Mouse (Mus musculus) MEL (cell line): Measurements from ENCODE around the gene Asgr2. TPM values are rescaled to one million over a fixed set of nuclear protein-coding genes. Genes with fewer than 3 reads are reported as not detected.

Source experiments
- polyA plus RNA-seq, 2 experiments: library from polyadenylated mRNA; stranded (reverse) in 1 of 2; unstranded in 1 of 2; fragments of >175 nt in 1 of 2; fragments of >200 nt in 1 of 2; gene quantifications; 2 replicates each; pipeline versions ENCODE4 v1.2.1 to v1.2.4; 2012; ENCODE audit warnings: low replicate concordance in 2 of 2, low read depth in 1 of 2; ENCODE audit not compliant: insufficient read length in 2 of 2, insufficient read depth in 1 of 2, missing spikeins in 1 of 2
- total RNA-seq: library from RNA; depleted of rRNA; stranded (reverse); fragments of 300-350 nt; gene quantifications from 2 replicates; pipeline ENCODE4 v1.2.3, GENCODE M21; 2012; rRNA removed

Asgr2 gene
- total and polyA plus RNA-seq, 3 experiments, result not detected

Other genes starting within 250 kb of the Asgr2 start
- 3.8 and 4.6 TPM in 2 replicates for gene Plscr3, start 246.3 kb upstream of the Asgr2 start, total RNA-seq
- gene Plscr3, start 246.3 kb upstream of the Asgr2 start, polyA plus RNA-seq, result 10 to 100 TPM in 1 of 2 experiments, not detected in 1; 26.0 TPM
- gene Tnk1, start 233.9 kb upstream of the Asgr2 start, total RNA-seq, result 0.13 and 0.35 TPM in 2 replicates
- gene Tnk1, start 233.9 kb upstream of the Asgr2 start, polyA plus RNA-seq, result under 1 TPM in 1 of 2 experiments, not detected in 1; 0.25 TPM
- not detected in 2 replicates for gene Tmem95, start 214.6 kb upstream of the Asgr2 start, total RNA-seq
- not detected for gene Tmem95, start 214.6 kb upstream of the Asgr2 start, polyA plus RNA-seq
- gene Kctd11, start 211.2 kb upstream of the Asgr2 start, total RNA-seq, result 0.19 and 0.26 TPM in 2 replicates
- under 1 TPM in 1 of 2 experiments, not detected in 1; 0.49 TPM for gene Kctd11, start 211.2 kb upstream of the Asgr2 start, polyA plus RNA-seq
- gene Acap1, start 197.1 kb upstream of the Asgr2 start, total RNA-seq, result 20.7 and 33.4 TPM in 2 replicates
- gene Acap1, start 197.1 kb upstream of the Asgr2 start, polyA plus RNA-seq, result 10 to 100 TPM in 1 of 2 experiments, not detected in 1; 42.2 TPM
- gene 2810408A11Rik, start 191.7 kb upstream of the Asgr2 start, total RNA-seq, result 0.69 and 0.81 TPM in 2 replicates
- gene 2810408A11Rik, start 191.7 kb upstream of the Asgr2 start, polyA plus RNA-seq, result 1 to 10 TPM in 1 of 2 experiments, not detected in 1; 1.3 TPM
- gene Neurl4, start 191.6 kb upstream of the Asgr2 start, total RNA-seq, result 47.3 and 58.0 TPM in 2 replicates
- 10 to 100 TPM in 1 of 2 experiments, not detected in 1; 50.9 TPM for gene Neurl4, start 191.6 kb upstream of the Asgr2 start, polyA plus RNA-seq
- 64.5 and 78.0 TPM in 2 replicates for gene Gps2, start 178.8 kb upstream of the Asgr2 start, total RNA-seq
- gene Gps2, start 178.8 kb upstream of the Asgr2 start, polyA plus RNA-seq, result 100 to 1,000 TPM in 1 of 2 experiments, not detected in 1; 113 TPM
- 1,428 and 1,539 TPM in 2 replicates for gene Eif5a, start 170.7 kb upstream of the Asgr2 start, total RNA-seq
- 1,000 to 10,000 TPM; 1,272 to 3,185 TPM for gene Eif5a, start 170.7 kb upstream of the Asgr2 start, polyA plus RNA-seq
- gene Ybx2, start 156.8 kb upstream of the Asgr2 start, total RNA-seq, result 0.33 and 0.50 TPM in 2 replicates
- under 1 TPM in 1 of 2 experiments, not detected in 1; 0.92 TPM for gene Ybx2, start 156.8 kb upstream of the Asgr2 start, polyA plus RNA-seq
- 0.12 TPM in 1 of 2 replicates, not detected in the other for gene Slc2a4, start 144.5 kb upstream of the Asgr2 start, total RNA-seq
- under 1 TPM in 1 of 2 experiments, not detected in 1; 0.19 TPM for gene Slc2a4, start 144.5 kb upstream of the Asgr2 start, polyA plus RNA-seq
- gene Cldn7, start 127.9 kb upstream of the Asgr2 start, total RNA-seq, result 0.26 and 0.31 TPM in 2 replicates
- under 1 TPM in 1 of 2 experiments, not detected in 1; 0.36 TPM for gene Cldn7, start 127.9 kb upstream of the Asgr2 start, polyA plus RNA-seq
- gene Ctdnep1, start 111.5 kb upstream of the Asgr2 start, total RNA-seq, result 47.3 and 49.6 TPM in 2 replicates
- 100 to 1,000 TPM in 1 of 2 experiments, not detected in 1; 133 TPM for gene Ctdnep1, start 111.5 kb upstream of the Asgr2 start, polyA plus RNA-seq
- 170 and 189 TPM in 2 replicates for gene Elp5, start 110.1 kb upstream of the Asgr2 start, total RNA-seq
- 100 to 1,000 TPM in 1 of 2 experiments, not detected in 1; 222 TPM for gene Elp5, start 110.1 kb upstream of the Asgr2 start, polyA plus RNA-seq
- gene Gabarap, start 101.5 kb upstream of the Asgr2 start, total RNA-seq, result 105 and 132 TPM in 2 replicates
- 100 to 1,000 TPM in 1 of 2 experiments, not detected in 1; 241 TPM for gene Gabarap, start 101.5 kb upstream of the Asgr2 start, polyA plus RNA-seq
- gene Phf23, start 96.9 kb upstream of the Asgr2 start, total RNA-seq, result 88.2 and 112 TPM in 2 replicates
- gene Phf23, start 96.9 kb upstream of the Asgr2 start, polyA plus RNA-seq, result 100 to 1,000 TPM in 1 of 2 experiments, not detected in 1; 108 TPM
- gene Dvl2, start 92.0 kb upstream of the Asgr2 start, total RNA-seq, result 40.1 and 41.9 TPM in 2 replicates
- 10 to 100 TPM in 1 of 2 experiments, not detected in 1; 38.5 TPM for gene Dvl2, start 92.0 kb upstream of the Asgr2 start, polyA plus RNA-seq
- 123 and 140 TPM in 2 replicates for gene Acadvl, start 77.2 kb upstream of the Asgr2 start, total RNA-seq
- 10 to 100 TPM in 1 of 2 experiments, not detected in 1; 92.5 TPM for gene Acadvl, start 77.2 kb upstream of the Asgr2 start, polyA plus RNA-seq
- gene Dlg4, start 75.7 kb upstream of the Asgr2 start, total RNA-seq, result 6.5 and 7.9 TPM in 2 replicates
- gene Dlg4, start 75.7 kb upstream of the Asgr2 start, polyA plus RNA-seq, result 10 to 100 TPM in 1 of 2 experiments, not detected in 1; 24.7 TPM
- gene Asgr1, start 38.6 kb upstream of the Asgr2 start, total RNA-seq, result 0.13 TPM in 1 of 2 replicates, not detected in the other
- gene Asgr1, start 38.6 kb upstream of the Asgr2 start, polyA plus RNA-seq, result under 1 TPM in 1 of 2 experiments, not detected in 1; 0.31 TPM
- 0.12 TPM in 1 of 2 replicates, not detected in the other for gene Mgl2, start 37.7 kb downstream of the Asgr2 start, total RNA-seq
- gene Mgl2, start 37.7 kb downstream of the Asgr2 start, polyA plus RNA-seq, result under 1 TPM in 1 of 2 experiments, not detected in 1; 0.06 TPM
- 5.0 and 8.4 TPM in 2 replicates for gene Clec10a, start 63.6 kb downstream of the Asgr2 start, total RNA-seq
- 10 to 100 TPM in 1 of 2 experiments, not detected in 1; 10.8 TPM for gene Clec10a, start 63.6 kb downstream of the Asgr2 start, polyA plus RNA-seq
- gene Slc16a11, start 120.1 kb downstream of the Asgr2 start, total RNA-seq, result 0.31 and 0.33 TPM in 2 replicates
- 1 to 10 TPM in 1 of 2 experiments, not detected in 1; 1.2 TPM for gene Slc16a11, start 120.1 kb downstream of the Asgr2 start, polyA plus RNA-seq
- 3.1 and 4.2 TPM in 2 replicates for gene Slc16a13, start 128.4 kb downstream of the Asgr2 start, total RNA-seq
- 1 to 10 TPM in 1 of 2 experiments, not detected in 1; 7.9 TPM for gene Slc16a13, start 128.4 kb downstream of the Asgr2 start, polyA plus RNA-seq
- gene Bcl6b, start 137.2 kb downstream of the Asgr2 start, total RNA-seq, result not detected in 2 replicates
- not detected for gene Bcl6b, start 137.2 kb downstream of the Asgr2 start, polyA plus RNA-seq
- gene 0610010K14Rik, start 145.3 kb downstream of the Asgr2 start, total RNA-seq, result 60.4 and 61.8 TPM in 2 replicates
- 100 to 1,000 TPM in 1 of 2 experiments, not detected in 1; 189 TPM for gene 0610010K14Rik, start 145.3 kb downstream of the Asgr2 start, polyA plus RNA-seq
- 2.3 and 3.7 TPM in 2 replicates for gene Gm21988, start 147.2 kb downstream of the Asgr2 start, total RNA-seq
- gene Gm21988, start 147.2 kb downstream of the Asgr2 start, polyA plus RNA-seq, result 1 to 10 TPM in 1 of 2 experiments, not detected in 1; 4.1 TPM
- gene Rnasek, start 147.2 kb downstream of the Asgr2 start, total RNA-seq, result 46.8 and 56.2 TPM in 2 replicates
- gene Rnasek, start 147.2 kb downstream of the Asgr2 start, polyA plus RNA-seq, result 100 to 1,000 TPM in 1 of 2 experiments, not detected in 1; 179 TPM
- gene Alox12, start 162.7 kb downstream of the Asgr2 start, total RNA-seq, result not detected in 2 replicates
- gene Alox12, start 162.7 kb downstream of the Asgr2 start, polyA plus RNA-seq, result under 1 TPM in 1 of 2 experiments, not detected in 1; 0.03 TPM
- gene Alox12e, start 230.0 kb downstream of the Asgr2 start, total RNA-seq, result not detected in 2 replicates
- not detected for gene Alox12e, start 230.0 kb downstream of the Asgr2 start, polyA plus RNA-seq